Mouse (Mus musculus): Measurements from ENCODE around the gene F2r.

F2r gene

DNA sequence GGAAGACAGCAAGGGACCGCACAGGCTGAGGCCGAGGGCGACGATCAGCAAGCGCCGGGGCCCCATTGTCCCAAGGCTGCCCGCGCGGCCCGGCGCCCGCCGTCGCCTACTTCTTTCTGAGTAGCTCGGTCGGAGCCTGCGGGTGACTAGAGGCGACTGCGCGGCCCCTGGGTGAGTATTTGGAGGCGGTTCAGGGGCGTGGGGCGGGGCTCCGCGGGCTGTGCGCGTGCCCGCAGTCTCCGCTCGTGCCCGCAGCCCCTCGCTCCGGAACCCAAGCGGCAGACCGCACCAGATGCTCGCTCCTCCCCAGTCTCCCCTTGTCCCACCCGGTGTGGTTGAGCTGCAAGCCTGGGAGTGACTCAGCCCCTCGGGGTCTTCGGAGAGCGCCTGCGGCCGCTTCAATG, at the start of gene F2r:
Gene F2r (minus strand): TSS at position 179 of the 404 bp plus-strand sequence.
- peak in 1 of 2 experiments; percentile 22 for DNase-seq (ENCODE audit: low spot score in 2 of 2)

GRCm38 (mm10) chr13:95667260-95667659, 49.0 kb upstream of the F2r start:
- DNase-seq (ENCODE audit: low spot score in 2 of 2): no peak

DNA sequence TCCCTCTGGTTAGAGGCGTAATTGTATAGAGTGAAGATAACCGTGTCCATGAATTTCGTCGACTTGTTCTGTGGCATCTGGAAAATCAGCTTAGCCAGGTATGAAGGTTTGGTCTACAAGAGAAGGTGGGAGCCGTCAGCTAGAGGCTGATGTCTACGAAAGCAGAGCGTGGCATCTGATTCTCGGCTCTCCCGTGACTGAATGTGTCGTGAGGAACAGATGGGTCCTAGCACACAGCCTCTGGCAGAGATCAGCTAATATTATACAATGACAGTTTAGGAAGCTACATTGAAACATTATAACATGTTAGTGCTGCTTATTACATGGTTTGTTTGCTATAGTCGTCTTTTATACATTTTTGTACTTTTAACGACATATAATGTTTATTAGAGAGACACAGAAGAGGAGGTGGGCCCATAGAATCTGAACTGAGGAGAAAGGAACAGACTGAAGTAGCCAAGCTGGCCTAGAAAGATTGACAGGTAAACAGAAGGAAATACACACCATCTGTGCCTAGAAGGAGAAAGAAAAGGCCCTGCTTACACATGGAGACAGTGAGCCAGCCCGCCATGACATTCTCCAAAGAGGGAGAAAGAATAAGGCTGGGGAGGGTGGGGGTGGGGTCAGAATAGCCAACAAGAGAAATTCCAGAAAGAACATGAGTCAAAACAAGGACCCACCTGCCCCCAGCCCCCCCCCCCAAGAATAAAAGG, 47.5 kb upstream of the F2r start:
- DNase-seq (ENCODE audit: low spot score in 2 of 2): no peak

- no peak for DNase-seq (ENCODE audit: low spot score in 2 of 2)
These were observed 45.5 kb upstream of the F2r start for GRCm38 (mm10) chr13:95663834-95664233.

DNA sequence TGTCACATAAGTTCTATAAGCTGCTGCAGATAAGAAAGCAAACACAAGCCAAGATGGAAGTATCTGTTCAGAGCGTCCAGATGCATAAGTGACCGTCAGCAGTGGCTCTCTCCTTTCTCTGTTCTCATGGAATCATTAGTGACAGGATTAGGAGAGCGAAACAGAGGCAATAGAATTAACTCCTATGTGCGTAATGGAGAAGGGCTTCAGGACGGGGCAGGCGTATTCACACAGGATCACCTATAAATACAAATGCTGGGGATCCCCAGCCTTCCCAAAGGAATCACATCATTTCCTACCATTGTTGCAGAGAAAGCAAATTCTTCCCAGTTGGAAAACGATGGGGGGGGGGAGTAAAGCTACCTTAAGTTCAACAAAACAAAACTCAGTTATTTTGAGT, 41.1 kb upstream of the F2r start:
- no peak for DNase-seq (ENCODE audit: low spot score in 2 of 2)

DNA sequence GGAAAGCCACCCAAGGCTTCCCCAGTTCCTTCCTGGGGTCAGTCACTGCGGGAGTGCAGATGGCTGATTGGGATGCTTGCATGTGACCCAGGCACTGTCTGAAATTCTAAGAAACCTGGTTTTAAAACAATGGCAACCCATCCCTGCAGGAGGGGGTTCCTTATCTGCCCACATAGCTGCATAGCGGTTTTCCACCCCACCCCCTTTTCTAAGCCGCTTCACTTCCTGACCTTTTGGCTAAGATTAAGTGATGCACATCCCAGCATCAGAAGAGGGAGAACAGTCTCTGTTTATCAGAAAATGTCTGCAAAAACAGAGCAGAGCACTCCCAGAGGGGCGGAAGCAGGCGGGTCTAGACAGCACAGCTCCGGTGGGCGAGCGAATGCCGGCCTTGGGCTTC, 38.9 kb upstream of the F2r start:
- no peak for DNase-seq (ENCODE audit: low spot score in 2 of 2)

GRCm38 (mm10) chr13:95655284-95655683, 37.0 kb upstream of the F2r start:
- no peak for DNase-seq (ENCODE audit: low spot score in 2 of 2)

DNA sequence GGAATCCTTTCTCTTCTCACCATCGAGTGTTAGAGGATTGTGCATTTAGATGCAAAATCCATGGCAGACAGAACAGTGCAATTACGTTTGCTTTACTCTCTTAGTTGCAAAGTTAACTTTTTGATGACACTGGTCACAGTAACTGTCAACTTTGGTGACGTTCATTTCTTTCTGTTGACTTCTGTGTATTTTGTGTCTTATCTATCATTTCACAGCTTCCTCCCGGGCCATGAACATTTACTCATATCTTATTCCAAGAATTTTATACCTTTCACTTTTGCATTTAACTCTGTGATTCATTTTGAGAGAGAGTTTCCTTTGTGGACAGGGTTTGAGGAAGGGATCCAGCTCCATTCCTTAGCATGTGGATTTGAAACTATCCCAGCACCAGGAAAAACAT, 35.4 kb upstream of the F2r start:
- DNase-seq (ENCODE audit: low spot score in 2 of 2): no peak

DNA sequence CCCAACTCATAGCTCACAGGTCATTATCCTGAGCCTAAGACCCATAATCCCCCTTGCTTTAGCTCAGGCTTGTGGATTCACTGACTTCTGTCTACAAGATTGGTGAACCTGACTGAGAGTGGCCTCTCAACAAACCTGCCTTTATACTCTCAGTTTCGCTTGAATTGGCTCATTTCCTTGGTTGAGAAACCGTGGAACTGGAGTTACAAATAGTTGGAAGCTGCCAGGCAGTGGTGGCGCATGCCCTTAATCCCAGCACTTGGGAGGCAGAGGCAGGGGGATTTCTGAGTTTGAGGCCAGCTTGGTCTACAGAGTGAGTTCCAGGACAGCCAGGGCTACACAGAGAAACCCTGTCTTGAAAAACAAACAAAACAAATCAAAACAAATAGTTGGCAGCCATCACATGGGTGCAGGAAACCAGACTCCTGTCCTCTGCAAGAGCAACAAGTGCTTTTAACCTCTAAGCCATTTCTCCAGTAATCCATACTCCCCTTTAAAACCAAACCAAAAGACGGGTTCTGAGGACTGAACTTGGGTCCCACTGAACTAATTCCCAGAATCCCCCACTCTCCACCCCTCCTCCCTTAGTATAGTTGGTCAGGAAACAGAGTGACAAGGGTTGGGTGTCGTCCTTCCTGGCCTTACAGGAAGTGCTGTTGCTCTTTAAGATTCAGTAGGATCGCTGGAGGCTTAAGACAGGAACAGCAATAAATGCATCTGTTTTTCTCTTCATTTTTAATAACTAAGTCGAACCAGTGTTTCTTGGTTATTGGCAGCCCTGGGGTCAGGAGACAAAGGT, 33.8 kb upstream of the F2r start:
- no peak for DNase-seq (ENCODE audit: low spot score in 2 of 2)

DNA sequence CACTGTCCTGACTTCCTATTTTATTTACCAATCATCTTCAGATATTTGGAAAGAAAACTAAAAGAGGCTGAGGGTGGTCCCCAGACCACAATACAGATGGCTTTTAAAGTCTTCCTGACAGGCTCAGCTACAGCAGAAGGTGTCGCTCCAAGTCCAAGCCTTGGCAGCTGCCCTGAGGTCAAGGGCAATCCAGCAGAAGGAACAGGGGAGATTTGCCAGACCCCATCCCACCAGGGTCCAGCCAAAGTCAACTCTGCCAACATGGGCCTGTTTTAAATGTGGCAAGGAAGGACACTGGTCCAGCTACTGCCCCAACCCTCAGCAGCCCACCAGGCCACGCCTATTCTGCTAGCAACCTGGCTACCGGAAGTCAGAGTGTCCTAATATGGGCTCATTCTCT, 31.7 kb upstream of the F2r start:
- DNase-seq (ENCODE audit: low spot score in 2 of 2): no peak

DNA sequence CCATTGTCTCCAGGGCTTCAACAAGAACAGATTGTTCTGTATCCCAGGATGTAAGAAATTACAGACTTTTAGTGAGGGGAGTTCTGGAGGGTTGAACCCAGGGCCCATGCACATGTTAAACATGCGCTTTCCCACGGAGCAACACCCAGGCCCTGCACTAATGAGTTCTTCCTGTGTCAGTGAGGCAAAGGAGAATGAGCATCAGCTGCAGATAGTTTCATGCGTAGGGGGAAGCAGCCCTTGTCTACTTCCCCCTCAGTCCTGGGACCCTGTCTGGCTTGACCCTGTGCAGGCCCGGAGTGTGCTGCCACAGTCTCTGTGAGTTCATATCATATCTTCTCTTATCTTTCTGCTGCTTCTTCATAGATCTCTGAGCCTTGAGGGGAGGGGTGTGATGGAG, 29.0 kb upstream of the F2r start:
- no peak for DNase-seq (ENCODE audit: low spot score in 2 of 2)

GRCm38 (mm10) chr13:95646687-95647111, 28.4 kb upstream of the F2r start:
- no peak for DNase-seq (ENCODE audit: low spot score in 2 of 2)

- no peak for DNase-seq (ENCODE audit: low spot score in 2 of 2)
These were observed 25.5 kb upstream of the F2r start for GRCm38 (mm10) chr13:95643740-95644139.

DNA sequence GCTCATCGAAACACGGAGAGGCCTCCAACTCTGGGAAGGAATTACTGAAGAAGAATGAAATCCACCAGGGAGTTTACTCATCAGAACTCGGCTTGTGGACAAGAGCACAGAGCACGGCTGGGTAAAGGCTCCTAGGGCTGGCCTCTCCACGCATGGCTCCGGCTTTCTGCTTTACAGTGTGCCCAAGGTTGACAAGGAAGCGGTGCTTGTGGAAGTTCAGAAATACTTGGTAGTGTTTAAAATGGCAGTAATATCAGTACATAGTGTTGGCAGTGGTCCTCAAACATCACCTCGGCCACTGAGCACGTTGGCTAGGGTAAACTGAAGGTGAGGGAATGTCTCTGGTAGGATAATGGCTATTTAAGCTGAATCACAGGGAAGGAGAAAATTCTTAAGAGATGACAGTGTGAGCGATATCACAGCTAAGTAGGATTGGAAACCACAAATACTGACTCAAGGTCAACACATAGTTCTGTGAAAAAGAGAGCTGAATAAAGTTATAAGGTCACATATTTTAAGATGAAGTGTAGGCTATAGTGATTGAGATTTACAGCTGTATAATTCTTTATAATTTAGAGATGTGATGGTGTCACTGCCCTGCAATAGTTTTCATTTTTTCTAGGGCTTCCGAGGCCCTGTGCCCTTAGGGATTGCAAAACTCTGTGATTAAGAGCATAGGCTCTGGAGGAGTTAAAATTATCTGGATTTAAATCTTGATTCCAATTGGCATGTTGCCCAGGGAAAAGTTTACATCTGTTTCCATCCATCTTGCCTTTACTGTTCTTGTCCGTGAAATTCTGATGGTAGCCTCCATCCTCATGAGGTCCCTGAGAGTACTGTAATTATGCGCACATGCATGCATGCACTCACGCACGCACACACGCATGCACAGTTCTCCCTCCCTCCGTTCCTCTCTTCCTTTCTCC, 23.0 kb upstream of the F2r start:
- no peak for DNase-seq (ENCODE audit: low spot score in 2 of 2)

GRCm38 (mm10) chr13:95640408-95640807, 22.1 kb upstream of the F2r start:
- no peak for DNase-seq (ENCODE audit: low spot score in 2 of 2)

DNA sequence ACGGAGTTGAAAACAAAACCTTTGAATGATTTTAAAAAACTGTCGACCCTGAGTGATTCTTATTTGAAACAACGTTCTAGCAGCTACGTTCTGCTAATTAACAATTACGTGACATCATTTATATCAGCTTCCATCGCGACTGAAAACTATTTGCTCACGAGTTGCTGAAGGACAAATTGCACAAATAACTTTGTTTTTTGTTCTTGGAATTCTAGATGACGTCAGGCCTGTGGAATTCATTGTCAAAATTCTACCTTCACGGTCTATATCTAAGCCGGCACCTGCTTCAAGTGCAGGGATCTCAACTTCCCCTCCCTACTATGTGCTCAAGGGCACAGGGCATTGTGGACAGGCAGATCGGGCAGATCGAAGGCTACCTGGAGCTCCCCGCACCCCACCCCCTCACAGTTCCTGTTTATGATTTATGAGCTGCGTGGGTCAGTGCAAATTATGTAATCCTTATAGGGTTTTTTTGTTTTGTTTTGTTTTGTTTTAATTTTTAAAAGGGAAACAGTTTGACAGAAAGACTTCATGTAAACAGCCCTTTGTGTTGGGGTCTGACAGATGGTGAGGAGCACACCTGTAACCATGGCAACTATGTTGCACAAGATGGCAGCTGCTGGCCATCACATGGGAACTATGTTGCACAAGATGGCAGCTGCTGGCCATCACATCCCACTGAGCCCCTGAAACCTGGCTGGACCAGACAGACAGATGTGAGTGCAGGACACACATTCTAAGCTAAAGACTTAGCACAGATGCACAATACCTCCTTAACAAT, 21.2 kb upstream of the F2r start:
- no peak for DNase-seq (ENCODE audit: low spot score in 2 of 2)

DNA sequence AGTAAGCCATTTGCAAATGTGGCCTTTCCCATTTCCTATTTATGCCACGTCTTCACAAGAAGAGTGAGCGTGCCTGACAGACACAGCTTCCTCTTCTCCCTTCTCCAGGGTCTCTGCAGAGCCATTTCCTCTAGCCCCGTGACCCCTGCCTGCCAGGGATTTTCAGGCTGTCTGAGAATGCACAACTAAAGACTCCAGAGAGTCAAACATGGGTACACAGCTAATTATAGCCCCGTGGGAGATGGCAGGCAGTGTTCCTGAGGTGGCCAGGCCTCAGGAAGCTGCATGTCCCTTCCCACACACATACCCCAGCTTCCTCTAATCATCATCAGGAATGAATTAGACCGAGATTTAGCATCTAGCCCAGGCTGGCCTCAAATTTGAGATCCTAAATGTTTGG, 20.6 kb upstream of the F2r start:
- DNase-seq (ENCODE audit: low spot score in 2 of 2): no peak

GRCm38 (mm10) chr13:95637737-95638136, 19.4 kb upstream of the F2r start:
- no peak for DNase-seq (ENCODE audit: low spot score in 2 of 2)

GRCm38 (mm10) chr13:95635301-95635700, 17.0 kb upstream of the F2r start:
- no peak for DNase-seq (ENCODE audit: low spot score in 2 of 2)

GRCm38 (mm10) chr13:95634451-95634850, 16.2 kb upstream of the F2r start:
- no peak for DNase-seq (ENCODE audit: low spot score in 2 of 2)

GRCm38 (mm10) chr13:95633384-95633783, 15.1 kb upstream of the F2r start:
- DNase-seq (ENCODE audit: low spot score in 2 of 2): no peak
